Comparison of ENCODE assay signal across 10 mouse cellular contexts in the genomic region with DNA sequence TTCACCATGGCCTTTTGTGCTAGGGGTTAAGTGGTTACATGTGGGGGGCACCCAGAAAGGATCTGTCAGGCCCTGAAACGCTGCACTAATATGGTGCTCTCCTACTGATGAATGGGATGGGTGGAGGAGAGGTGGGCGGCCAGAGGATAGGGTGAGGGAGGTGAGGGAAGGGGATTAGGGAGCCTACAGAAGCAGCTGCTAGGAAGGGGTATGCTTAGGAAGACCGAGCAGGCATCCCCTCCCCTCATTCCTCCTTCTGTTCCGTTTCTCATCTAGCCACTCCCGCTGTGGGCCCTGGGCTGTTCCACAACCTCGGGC. TPM values are rescaled to one million over a fixed set of nuclear protein-coding genes. Genes with fewer than 3 reads are reported as not detected.
DNase-seq lines count a peak whose midpoint lies in the region; ATAC-seq lines count a peak whose summit lies in the region.
"Had no signal": no experiment of that assay in that cellular context is flagged by ENCODE, and none has a peak within 500 bp of the region (broad histone marks: within the 10 kb centered on the region; RNA-seq: fewer than 3 reads in every experiment).

No protein-coding gene starts in this region.

- no peaks in the 10 kb centered on the region for H3K4me1 ChIP-seq in liver, embryonic 13.5 days (replicated peaks)
- H3K4me1 ChIP-seq in liver, embryonic 11.5 days (replicated peaks; ENCODE audit: control insufficient read depth, insufficient read depth, low read length), result no peaks in the 10 kb centered on the region
- peaks cover 3% of the 10 kb centered on the region; the same call in 1 of the 2 replicates for H3K4me1 ChIP-seq in forebrain, embryonic 14.5 days (ENCODE audit: control insufficient read depth, insufficient read depth, low read length)
- H3K4me1 ChIP-seq in limb, embryonic 10.5 days, result peaks cover 12% of the 10 kb centered on the region
- H3K4me1 ChIP-seq in stomach, embryonic 14.5 days (ENCODE audit: control insufficient read depth, insufficient read depth, low read length), result no peaks in the 10 kb centered on the region

- peaks cover 7% of the 10 kb centered on the region; the same call in 1 of the 2 replicates for H3K27me3 ChIP-seq in liver, embryonic 13.5 days
- H3K27me3 ChIP-seq in liver, embryonic 11.5 days (replicated peaks; ENCODE audit: control insufficient read depth, insufficient read depth, low read length), result 0 out of 2 replicates have a peak, but pooled peaks cover 3% of the 10 kb centered on the region
- peaks cover 10% of the 10 kb centered on the region; the same call in 1 of the 2 replicates for H3K27me3 ChIP-seq in forebrain, embryonic 14.5 days (replicated peaks; ENCODE audit: control insufficient read depth, insufficient read depth, low read length)
- H3K27me3 ChIP-seq in limb, embryonic 10.5 days (ENCODE audit: low read depth, poor library complexity, severe bottlenecking), result peaks cover 5% of the 10 kb centered on the region; the same call in 1 of the 2 replicates
- H3K27me3 ChIP-seq in stomach, embryonic 14.5 days (ENCODE audit: control insufficient read depth, insufficient read depth, low read length), result no peaks in the 10 kb centered on the region

- WGBS in liver, embryonic 13.5 days (ENCODE audit: insufficient replicate concordance), result 45% methylated on average over 6 of the region's 6 CpGs
- 16% methylated on average over 6 of the region's 6 CpGs for WGBS in liver, embryonic 11.5 days
- 0% methylated on average over 6 of the region's 6 CpGs for WGBS in forebrain, embryonic 14.5 days
- WGBS in limb, embryonic 10.5 days, result 5% methylated on average over 6 of the region's 6 CpGs
- 8% methylated on average over 6 of the region's 6 CpGs for WGBS in stomach, embryonic 14.5 days

- no peak overlapping the region for H3K27ac ChIP-seq in liver, embryonic 13.5 days
- H3K27ac ChIP-seq in liver, embryonic 11.5 days (ENCODE audit: low read depth, low read length), result no peak overlapping the region
- H3K27ac ChIP-seq in forebrain, embryonic 14.5 days (ENCODE audit: low read depth, low read length), result peak overlapping the region; percentile 3; the same call in 1 of the 2 replicates
- H3K27ac ChIP-seq in limb, embryonic 10.5 days, result peak overlapping the region; percentile 66
- H3K27ac ChIP-seq in stomach, embryonic 14.5 days (ENCODE audit: low read length), result no peak overlapping the region
- H3K27ac ChIP-seq: macrophage had no signal

- no peaks in the 10 kb centered on the region for H3K9me3 ChIP-seq in liver, embryonic 13.5 days (replicated peaks)
- H3K9me3 ChIP-seq in liver, embryonic 11.5 days (ENCODE audit: control insufficient read depth, low read length), result no peaks in the 10 kb centered on the region
- H3K9me3 ChIP-seq in forebrain, embryonic 14.5 days (replicated peaks; ENCODE audit: control insufficient read depth, low read length), result no peaks in the 10 kb centered on the region
- no peaks in the 10 kb centered on the region for H3K9me3 ChIP-seq in limb, embryonic 10.5 days (replicated peaks)
- no peaks in the 10 kb centered on the region for H3K9me3 ChIP-seq in stomach, embryonic 14.5 days (ENCODE audit: control insufficient read depth, low read depth, low read length)
- H3K9me3 ChIP-seq: G1E had no signal

- no peaks in the 10 kb centered on the region for H3K36me3 ChIP-seq in liver, embryonic 13.5 days
- no peaks in the 10 kb centered on the region for H3K36me3 ChIP-seq in liver, embryonic 11.5 days (ENCODE audit: control insufficient read depth, insufficient read depth, low read length)
- H3K36me3 ChIP-seq in forebrain, embryonic 14.5 days (ENCODE audit: control insufficient read depth, insufficient read depth, low read length), result no peaks in the 10 kb centered on the region
- no peaks in the 10 kb centered on the region for H3K36me3 ChIP-seq in limb, embryonic 10.5 days
- H3K36me3 ChIP-seq in stomach, embryonic 14.5 days (ENCODE audit: control insufficient read depth, insufficient read depth, low read length), result no peaks in the 10 kb centered on the region
- H3K36me3 ChIP-seq: G1E had no signal

- DNase-seq in liver, embryonic 13.5 days, result no peak
- DNase-seq in liver, embryonic 11.5 days (ENCODE audit: low spot score), result no peak
- no peak for DNase-seq in forebrain, embryonic 14.5 days (ENCODE audit: low spot score)
- DNase-seq in limb, embryonic 10.5 days (ENCODE audit: low spot score), result no peak
- no peak for DNase-seq in spleen, adult 18-20 months
- no peak for DNase-seq in testis, postnatal 10 days (ENCODE audit: low spot score)

- no peak overlapping the region for H3K9ac ChIP-seq in liver, embryonic 13.5 days
- H3K9ac ChIP-seq in liver, embryonic 11.5 days (ENCODE audit: low read depth, low read length), result no peak overlapping the region
- H3K9ac ChIP-seq in forebrain, embryonic 14.5 days (ENCODE audit: low read length), result peak overlapping the region; percentile 35
- H3K9ac ChIP-seq in stomach, embryonic 14.5 days (replicated peaks; ENCODE audit: low read depth, low read length), result no peak overlapping the region

- no peak overlapping the region for H3K4me3 ChIP-seq in liver, embryonic 13.5 days (replicated peaks)
- H3K4me3 ChIP-seq in liver, embryonic 11.5 days (ENCODE audit: low read depth, low read length), result no peak overlapping the region
- H3K4me3 ChIP-seq in forebrain, embryonic 14.5 days (ENCODE audit: low read depth, low read length), result 0 out of 2 replicates have a peak overlapping the region, but pooled peaks have one; percentile 2
- peak overlapping the region; percentile 37 for H3K4me3 ChIP-seq in limb, embryonic 10.5 days
- no peak overlapping the region for H3K4me3 ChIP-seq in stomach, embryonic 14.5 days (ENCODE audit: low read depth, low read length)

- H3K4me2 ChIP-seq in liver, embryonic 13.5 days, result 0 out of 2 replicates have a peak overlapping the region, but pooled peaks have one; percentile 8
- H3K4me2 ChIP-seq in liver, embryonic 11.5 days, result no peak overlapping the region; the same call in 1 of the 2 replicates
- peak overlapping the region; percentile 41 for H3K4me2 ChIP-seq in forebrain, embryonic 14.5 days (ENCODE audit: low read length)
- peak overlapping the region; percentile 31 for H3K4me2 ChIP-seq in stomach, embryonic 14.5 days (replicated peaks; ENCODE audit: low read depth, low read length)

- no peak for ATAC-seq in liver, embryonic 13.5 days (ENCODE audit: low read depth)
- no peak for ATAC-seq in liver, embryonic 11.5 days (replicated peaks; ENCODE audit: low FRiP score)
- ATAC-seq in forebrain, embryonic 14.5 days, result peak; percentile 75
- no peak for ATAC-seq in stomach, embryonic 14.5 days (ENCODE audit: insufficient number of reproducible peaks, insufficient read depth, low FRiP score, low read depth)
- ATAC-seq in cerebellum, adult (ENCODE audit: insufficient number of reproducible peaks, low FRiP score, low TSS enrichment), result no peak

RNA-seq across cellular contexts. Expression of gene 5730409E04Rik, which starts 7.2 kb away (rescaled TPM):
- 0.30 and 0.39 TPM in 2 replicates for polyA plus RNA-seq in liver, embryonic 13.5 days (2015; fragmentation: Nextera tagmentation; extraction: Ambion mirVana)
- polyA plus RNA-seq in liver, embryonic 11.5 days (2014; fragmentation: Nextera tagmentation; extraction: Ambion mirVana), result 0.40 and 0.71 TPM in 2 replicates
- 3.4 and 4.1 TPM in 2 replicates for polyA plus RNA-seq in forebrain, embryonic 14.5 days (2014; fragmentation: Nextera tagmentation; extraction: Ambion mirVana)
- 1.3 and 1.8 TPM in 2 replicates for polyA plus RNA-seq in limb, embryonic 10.5 days (2016; fragmentation: Nextera tagmentation; extraction: Ambion mirVana)
- polyA plus RNA-seq in stomach, embryonic 14.5 days (2014; fragmentation: Nextera tagmentation; extraction: Ambion mirVana), result 3.5 and 4.3 TPM in 2 replicates
- polyA plus RNA-seq: G1E had no signal

RNA-seq across cellular contexts. Expression of gene Clspn, which starts 45.7 kb away (rescaled TPM):
- polyA plus RNA-seq in liver, embryonic 13.5 days (2015; fragmentation: Nextera tagmentation; extraction: Ambion mirVana), result 48.1 and 52.9 TPM in 2 replicates
- polyA plus RNA-seq in liver, embryonic 11.5 days (2014; fragmentation: Nextera tagmentation; extraction: Ambion mirVana), result 43.5 and 51.6 TPM in 2 replicates
- 17.6 and 20.1 TPM in 2 replicates for polyA plus RNA-seq in forebrain, embryonic 14.5 days (2014; fragmentation: Nextera tagmentation; extraction: Ambion mirVana)
- polyA plus RNA-seq in limb, embryonic 10.5 days (2016; fragmentation: Nextera tagmentation; extraction: Ambion mirVana), result 56.1 and 57.9 TPM in 2 replicates
- 41.2 and 49.4 TPM in 2 replicates for polyA plus RNA-seq in stomach, embryonic 14.5 days (2014; fragmentation: Nextera tagmentation; extraction: Ambion mirVana)

Comparison
In these comparisons a context has a peak if more than half of its experiments do, and no peak if none do; other contexts are left out.
1. H3K27ac ChIP-seq: peak in forebrain, embryonic 14.5 days (single experiment) and limb, embryonic 10.5 days (single experiment); none in liver, embryonic 13.5 days (single experiment), liver, embryonic 11.5 days (single experiment) and stomach, embryonic 14.5 days (single experiment).
2. H3K4me3 ChIP-seq: peak in forebrain, embryonic 14.5 days (single experiment) and limb, embryonic 10.5 days (single experiment); none in liver, embryonic 13.5 days (single experiment), liver, embryonic 11.5 days (single experiment) and stomach, embryonic 14.5 days (single experiment).